Mouse (Mus musculus): ENCODE data around the gene Bptf. TPM values are rescaled to one million over a fixed set of nuclear protein-coding genes. Genes with fewer than 3 reads are reported as not detected.
"Not testable (repeated sequence)": the region's sequence is repeated elsewhere in the genome, so short reads cannot be mapped to it uniquely, and the experiment has no call there.

Gene Bptf
- polyA plus RNA-seq, 1 experiment from 2014 or later: 39.4 TPM

- H3K9ac ChIP-seq: no peak overlapping the region
- no peaks in the 10 kb centered on the region for H3K4me1 ChIP-seq
- no peaks in the 10 kb centered on the region for H3K9me3 ChIP-seq
- no peaks in the 10 kb centered on the region for H3K27me3 ChIP-seq
- no peaks in the 10 kb centered on the region for H3K36me3 ChIP-seq
- H3K4me3 ChIP-seq: no peak overlapping the region
- H3K4me2 ChIP-seq (replicated peaks): no peak overlapping the region
- no peak overlapping the region for H3K27ac ChIP-seq
- no peak for ATAC-seq (ENCODE audit: insufficient number of reproducible peaks, insufficient read depth, low FRiP score, low TSS enrichment)
- WGBS: 92% methylated on average over 6 of the region's 6 CpGs
Measured at GRCm38 (mm10) chr11:107137593-107137992, 5.7 kb upstream of the Bptf start.

- not testable (repeated sequence) for H3K4me2 ChIP-seq (replicated peaks); H3K9me3 ChIP-seq; H3K9ac ChIP-seq; ATAC-seq (ENCODE audit: insufficient number of reproducible peaks, insufficient read depth, low FRiP score, low TSS enrichment); H3K27ac ChIP-seq; H3K27me3 ChIP-seq; H3K36me3 ChIP-seq; H3K4me1 ChIP-seq; H3K4me3 ChIP-seq
- 95% methylated on average over 10 of the region's 10 CpGs for WGBS
Measured at GRCm38 (mm10) chr11:107136458-107136857, 4.5 kb upstream of the Bptf start.

GRCm38 (mm10) chr11:107135741-107136140 is 3.8 kb upstream of the Bptf start:
- H3K9me3 ChIP-seq: no peaks in the 10 kb centered on the region
- no peak overlapping the region for H3K27ac ChIP-seq
- H3K4me3 ChIP-seq: no peak overlapping the region
- 57% methylated on average over 3 of the region's 3 CpGs for WGBS
- no peak overlapping the region for H3K4me2 ChIP-seq (replicated peaks)
- no peak overlapping the region for H3K9ac ChIP-seq
- no peaks in the 10 kb centered on the region for H3K27me3 ChIP-seq
- H3K4me1 ChIP-seq: no peaks in the 10 kb centered on the region
- ATAC-seq (ENCODE audit: insufficient number of reproducible peaks, insufficient read depth, low FRiP score, low TSS enrichment): no peak
- H3K36me3 ChIP-seq: no peaks in the 10 kb centered on the region

GRCm38 (mm10) chr11:107132426-107132825 is 499 bp upstream of the Bptf start:
- Histone ChIP-seq H3K36me3 (no peaks in the 10 kb centered on the region), H3K4me1 (peaks cover 4% of the 10 kb centered on the region), H3K4me3 (peak overlapping the region; percentile 94), H3K9me3 (no peaks in the 10 kb centered on the region), H3K27me3 (no peaks in the 10 kb centered on the region), H3K9ac (peak overlapping the region; percentile 96), H3K27ac (peak overlapping the region; percentile 97), H3K4me2 (replicated peaks) (peak overlapping the region; percentile 82)
- under 1% methylated on average over 16 of the region's 16 CpGs for WGBS
- ATAC-seq (ENCODE audit: insufficient number of reproducible peaks, insufficient read depth, low FRiP score, low TSS enrichment): peak; percentile 22; the same call in 1 of the 2 replicates

- peak overlapping the region; percentile 97 for H3K27ac ChIP-seq
- H3K4me2 ChIP-seq (replicated peaks): peak overlapping the region; percentile 73
- H3K27me3 ChIP-seq: no peaks in the 10 kb centered on the region
- peak overlapping the region; percentile 94 for H3K4me3 ChIP-seq
- WGBS: 2% methylated on average over 52 of the region's 65 CpGs
- no peaks in the 10 kb centered on the region for H3K9me3 ChIP-seq
- H3K36me3 ChIP-seq: no peaks in the 10 kb centered on the region
- peaks cover 4% of the 10 kb centered on the region for H3K4me1 ChIP-seq
- H3K9ac ChIP-seq: peak overlapping the region; percentile 96
- peak; percentile 67 for ATAC-seq (ENCODE audit: insufficient number of reproducible peaks, insufficient read depth, low FRiP score, low TSS enrichment)
Measured at GRCm38 (mm10) chr11:107130879-107131748, 813 bp downstream of the Bptf start.

- peaks cover 4% of the 10 kb centered on the region for H3K4me1 ChIP-seq
- peak overlapping the region; percentile 94 for H3K4me3 ChIP-seq
- peak overlapping the region; percentile 73 for H3K4me2 ChIP-seq (replicated peaks)
- peak overlapping the region; percentile 96 for H3K9ac ChIP-seq
- no peaks in the 10 kb centered on the region for H3K9me3 ChIP-seq
- no peaks in the 10 kb centered on the region for H3K36me3 ChIP-seq
- no peak for ATAC-seq (ENCODE audit: insufficient number of reproducible peaks, insufficient read depth, low FRiP score, low TSS enrichment)
- no peak overlapping the region for H3K27ac ChIP-seq
- H3K27me3 ChIP-seq: no peaks in the 10 kb centered on the region
- WGBS: 2% methylated on average over 18 of the region's 18 CpGs
Measured at GRCm38 (mm10) chr11:107130221-107130788, 1.6 kb downstream of the Bptf start.

GRCm38 (mm10) chr11:107129641-107130040 is 2.3 kb downstream of the Bptf start:
- 25% methylated on average over 2 of the region's 2 CpGs for WGBS
- Histone ChIP-seq H3K9ac (peak overlapping the region; percentile 96; the same call in 1 of the 2 replicates), H3K27ac (no peak overlapping the region)

GRCm38 (mm10) chr11:107126716-107127115 is 5.2 kb downstream of the Bptf start:
- ATAC-seq (ENCODE audit: insufficient number of reproducible peaks, insufficient read depth, low FRiP score, low TSS enrichment); H3K27ac ChIP-seq; H3K4me3 ChIP-seq; H3K36me3 ChIP-seq; H3K9ac ChIP-seq; H3K27me3 ChIP-seq; H3K4me2 ChIP-seq (replicated peaks); H3K9me3 ChIP-seq: not testable (repeated sequence)
- 64% methylated on average over 2 of the region's 2 CpGs for WGBS
- H3K4me1 ChIP-seq: peaks cover 20% of the 10 kb centered on the region

More at GRCm38 (mm10) chr11:107129641-107130040, 2.3 kb downstream of the Bptf start:
- no peaks in the 10 kb centered on the region for H3K36me3 ChIP-seq
- peak overlapping the region; percentile 94 for H3K4me3 ChIP-seq
- peaks cover 8% of the 10 kb centered on the region for H3K4me1 ChIP-seq
- no peaks in the 10 kb centered on the region for H3K9me3 ChIP-seq
- H3K4me2 ChIP-seq (replicated peaks): peak overlapping the region; percentile 73
- H3K27me3 ChIP-seq: no peaks in the 10 kb centered on the region
- no peak for ATAC-seq (ENCODE audit: insufficient number of reproducible peaks, insufficient read depth, low FRiP score, low TSS enrichment)

GRCm38 (mm10) chr11:107125011-107125410 is 6.9 kb downstream of the Bptf start:
- WGBS: 84% methylated on average over 4 of the region's 4 CpGs
- H3K9me3 ChIP-seq: no peaks in the 10 kb centered on the region
- no peak for ATAC-seq (ENCODE audit: insufficient number of reproducible peaks, insufficient read depth, low FRiP score, low TSS enrichment)
- peaks cover 20% of the 10 kb centered on the region for H3K4me1 ChIP-seq
- no peak overlapping the region for H3K4me2 ChIP-seq (replicated peaks)
- no peak overlapping the region for H3K9ac ChIP-seq
- no peak overlapping the region for H3K27ac ChIP-seq
- H3K36me3 ChIP-seq: peaks cover 4% of the 10 kb centered on the region; the same call in 1 of the 2 replicates
- no peak overlapping the region for H3K4me3 ChIP-seq
- no peaks in the 10 kb centered on the region for H3K27me3 ChIP-seq

GRCm38 (mm10) chr11:107124327-107124731 is 7.6 kb downstream of the Bptf start:
- 26% methylated on average over 7 of the region's 7 CpGs for WGBS
- Histone ChIP-seq H3K27ac (0 out of 2 replicates have a peak overlapping the region, but pooled peaks have one; percentile 17), H3K4me2 (replicated peaks) (0 out of 2 replicates have a peak overlapping the region, but pooled peaks have one; percentile 9), H3K4me1 (peaks cover 16% of the 10 kb centered on the region), H3K9me3 (no peaks in the 10 kb centered on the region), H3K36me3 (peaks cover 4% of the 10 kb centered on the region; the same call in 1 of the 2 replicates), H3K27me3 (no peaks in the 10 kb centered on the region), H3K4me3 (no peak overlapping the region), H3K9ac (no peak overlapping the region)
- ATAC-seq (ENCODE audit: insufficient number of reproducible peaks, insufficient read depth, low FRiP score, low TSS enrichment): no peak

- Histone ChIP-seq H3K4me1 (peaks cover 25% of the 10 kb centered on the region), H3K27ac (no peak overlapping the region), H3K4me2 (replicated peaks) (no peak overlapping the region), H3K36me3 (peaks cover 4% of the 10 kb centered on the region; the same call in 1 of the 2 replicates), H3K27me3 (no peaks in the 10 kb centered on the region), H3K4me3 (no peak overlapping the region), H3K9ac (no peak overlapping the region), H3K9me3 (no peaks in the 10 kb centered on the region)
- WGBS: 84% methylated on average over 12 of the region's 12 CpGs
- ATAC-seq (ENCODE audit: insufficient number of reproducible peaks, insufficient read depth, low FRiP score, low TSS enrichment): no peak
Measured at GRCm38 (mm10) chr11:107117789-107118188, 14.1 kb downstream of the Bptf start.
